Mouse (Mus musculus) thymus, adult 2 months (tissue): ENCODE data around the gene Ttf1.

Source experiments
- CTCF ChIP-seq: fragments of 200-500 bp; IDR thresholded peaks from 2 replicates; pipeline ENCODE4 v1.5.1; 2012; ENCODE audit warnings: mild to moderate bottlenecking, control low read depth, low read length, moderate library complexity, borderline replicate concordance; ENCODE audit not compliant: control insufficient read depth, poor library complexity, insufficient read depth; ENCODE audit errors: extremely low read depth
- POLR2A ChIP-seq: fragments of 200-500 bp; IDR thresholded peaks from 2 replicates; pipeline ENCODE4 v1.6.1; 2012; ENCODE audit warnings: mild to moderate bottlenecking, low read length, control low read depth, moderate library complexity; ENCODE audit not compliant: control insufficient read depth, poor library complexity, insufficient read depth; ENCODE audit errors: extremely low read depth

- no peak for TF ChIP-seq POLR2A
- no peak for TF ChIP-seq CTCF
These were observed 25.3 kb upstream of the Ttf1 start for GRCm38 (mm10) chr2:29034542-29035475.
